Mouse (Mus musculus): Measurements from ENCODE around the gene Iqcj. TPM values are rescaled to one million over a fixed set of nuclear protein-coding genes. Genes with fewer than 3 reads are reported as not detected.
"Not testable (repeated sequence)": the region's sequence is repeated elsewhere in the genome, so short reads cannot be mapped to it uniquely, and the experiment has no call there.

Iqcj gene
- polyA plus RNA-seq, 1 experiment from 2014 or later = not detected

DNA sequence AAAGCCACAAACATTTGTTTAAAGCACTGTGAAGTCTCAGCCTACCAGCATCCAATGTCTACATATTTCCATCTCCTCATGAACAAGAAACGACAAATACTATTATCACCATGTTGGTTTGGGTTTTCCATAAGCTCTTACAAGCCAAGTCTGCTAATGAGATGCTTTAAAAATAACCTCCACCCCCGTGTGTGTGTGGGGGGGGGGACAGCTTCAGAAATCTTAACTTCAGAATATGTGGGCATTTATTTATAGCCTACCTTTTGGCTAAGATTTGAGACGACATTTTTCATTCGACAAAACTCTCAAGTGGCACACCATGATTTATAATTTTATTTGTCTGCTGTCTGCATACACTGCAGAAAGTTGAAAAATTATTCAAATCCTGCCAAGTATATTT lies 185.4 kb downstream of the Iqcj start:
- ATAC-seq (ENCODE audit: insufficient read depth, low FRiP score, low TSS enrichment) (no peak), DNase-seq (ENCODE audit: low spot score) (no peak)
- Histone ChIP-seq H3K9ac (ENCODE audit: low read length) (no peak overlapping the region), H3K4me2 (ENCODE audit: low read depth) (no peak overlapping the region), H3K4me3 (ENCODE audit: low read depth, low read length) (no peak overlapping the region), H3K36me3 (ENCODE audit: control insufficient read depth, insufficient read depth, low read length) (no peaks in the 10 kb centered on the region), H3K9me3 (ENCODE audit: control insufficient read depth, low read length) (no peaks in the 10 kb centered on the region), H3K27me3 (ENCODE audit: control insufficient read depth, insufficient read depth, low read length) (no peaks in the 10 kb centered on the region), H3K4me1 (ENCODE audit: control insufficient read depth, insufficient read depth, low read length) (no peaks in the 10 kb centered on the region), H3K27ac (ENCODE audit: low read depth, low read length) (no peak overlapping the region)
- WGBS = 72% methylated on average over 4 of the region's 4 CpGs

DNA sequence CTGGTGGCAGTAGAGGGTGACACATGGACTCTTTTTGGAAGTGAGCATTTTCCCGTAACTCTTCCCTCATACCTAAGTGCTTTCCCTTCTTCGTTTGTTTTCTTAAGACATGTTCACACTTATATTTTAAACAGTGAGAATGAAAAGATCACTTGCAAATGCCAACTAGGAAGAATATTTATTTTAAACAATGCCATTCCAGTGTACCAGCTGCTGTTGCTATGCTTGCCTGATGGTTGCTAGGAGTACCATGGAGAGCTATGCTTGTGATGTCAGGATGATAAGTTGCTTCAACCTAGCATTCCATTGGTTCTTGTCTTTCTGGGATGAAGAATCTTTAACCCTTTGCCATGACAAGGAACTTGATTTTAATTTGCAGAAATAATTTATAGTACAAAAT lies 193.0 kb downstream of the Iqcj start:
- no peaks in the 10 kb centered on the region for H3K4me1 ChIP-seq (ENCODE audit: control insufficient read depth, insufficient read depth, low read length)
- DNase-seq (ENCODE audit: low spot score) (no peak), ATAC-seq (ENCODE audit: insufficient read depth, low FRiP score, low TSS enrichment) (no peak)
- no peaks in the 10 kb centered on the region for H3K9me3 ChIP-seq (ENCODE audit: control insufficient read depth, low read length)
- H3K4me2 ChIP-seq (ENCODE audit: low read depth) = no peak overlapping the region
- H3K36me3 ChIP-seq (ENCODE audit: control insufficient read depth, insufficient read depth, low read length) = no peaks in the 10 kb centered on the region
- H3K27ac ChIP-seq (ENCODE audit: low read depth, low read length) = no peak overlapping the region
- H3K4me3 ChIP-seq (ENCODE audit: low read depth, low read length) = no peak overlapping the region
- 61% methylated on average over 2 of the region's 2 CpGs for WGBS
- H3K9ac ChIP-seq (ENCODE audit: low read length) = no peak overlapping the region
- no peaks in the 10 kb centered on the region for H3K27me3 ChIP-seq (ENCODE audit: control insufficient read depth, insufficient read depth, low read length)

DNA sequence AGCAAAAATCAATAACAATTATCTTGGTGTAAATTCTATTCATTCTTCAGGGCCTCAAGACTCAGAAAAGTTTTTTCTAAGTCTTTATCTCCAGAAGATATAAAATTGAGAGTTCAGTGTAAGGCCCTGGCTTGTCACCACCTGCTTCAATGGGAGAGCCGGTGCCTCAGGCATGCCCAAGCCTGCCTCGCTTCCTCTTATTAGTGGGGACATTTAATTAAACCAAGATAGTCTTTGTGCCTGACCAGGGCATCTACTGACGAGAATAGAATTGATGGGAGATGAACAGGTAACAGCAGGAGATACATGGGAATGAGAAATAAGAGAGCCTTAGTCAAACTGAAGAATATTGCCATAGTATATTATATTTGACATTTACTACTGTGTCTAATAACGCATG lies 200.1 kb downstream of the Iqcj start:
- DNase-seq (ENCODE audit: low spot score) (no peak), ATAC-seq (ENCODE audit: insufficient read depth, low FRiP score, low TSS enrichment) (no peak)
- H3K9ac ChIP-seq (ENCODE audit: low read length) = no peak overlapping the region
- H3K4me3 ChIP-seq (ENCODE audit: low read depth, low read length) = no peak overlapping the region
- H3K27ac ChIP-seq (ENCODE audit: low read depth, low read length) = no peak overlapping the region
- no peak overlapping the region for H3K4me2 ChIP-seq (ENCODE audit: low read depth)
- no peaks in the 10 kb centered on the region for H3K9me3 ChIP-seq (ENCODE audit: control insufficient read depth, low read length)
- no peaks in the 10 kb centered on the region for H3K4me1 ChIP-seq (ENCODE audit: control insufficient read depth, insufficient read depth, low read length)
- no peaks in the 10 kb centered on the region for H3K27me3 ChIP-seq (ENCODE audit: control insufficient read depth, insufficient read depth, low read length)
- no peaks in the 10 kb centered on the region for H3K36me3 ChIP-seq (ENCODE audit: control insufficient read depth, insufficient read depth, low read length)
- 77% methylated on average over 4 of the region's 4 CpGs for whole genome bisulfite sequencing

DNA sequence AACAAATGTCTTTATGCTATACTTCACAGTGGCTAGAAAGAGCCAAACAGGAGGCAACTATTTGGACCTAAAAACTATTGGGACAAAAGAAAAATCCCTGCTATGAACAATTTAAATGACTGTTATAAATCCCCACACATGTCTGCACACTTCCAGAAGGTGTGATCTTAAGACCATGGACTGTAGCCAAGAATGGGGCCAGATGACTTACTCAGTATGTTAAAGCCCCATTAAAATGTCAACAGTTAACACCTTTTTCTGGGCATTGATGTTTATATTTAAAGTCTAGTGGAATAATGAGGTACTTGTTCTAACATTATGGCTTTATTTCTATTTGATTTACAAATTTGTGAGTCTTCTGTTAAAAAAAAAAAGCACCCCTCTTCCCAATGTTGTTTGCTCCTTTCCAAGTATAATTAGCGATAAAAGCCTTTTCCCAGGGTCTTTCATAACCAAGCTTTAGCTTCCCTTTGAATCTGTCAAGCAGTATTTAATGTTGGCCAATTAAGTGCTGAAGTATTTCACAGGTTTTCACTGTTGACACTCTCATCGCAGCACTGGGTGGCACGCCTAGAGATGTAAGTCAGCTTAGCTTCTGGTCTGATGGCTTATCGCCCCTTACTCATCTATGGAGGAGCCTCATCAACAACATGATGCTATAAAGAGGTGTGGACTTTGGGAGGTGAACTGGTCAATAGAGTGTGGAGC lies 204.9 kb downstream of the Iqcj start:
- Histone ChIP-seq H3K9me3 (ENCODE audit: control insufficient read depth, low read length) (no peaks in the 10 kb centered on the region), H3K27me3 (ENCODE audit: control insufficient read depth, insufficient read depth, low read length) (no peaks in the 10 kb centered on the region), H3K27ac (ENCODE audit: low read depth, low read length) (no peak overlapping the region), H3K4me3 (ENCODE audit: low read depth, low read length) (no peak overlapping the region), H3K4me2 (ENCODE audit: low read depth) (no peak overlapping the region), H3K9ac (ENCODE audit: low read length) (no peak overlapping the region), H3K4me1 (ENCODE audit: control insufficient read depth, insufficient read depth, low read length) (no peaks in the 10 kb centered on the region), H3K36me3 (ENCODE audit: control insufficient read depth, insufficient read depth, low read length) (no peaks in the 10 kb centered on the region)
- ATAC-seq (ENCODE audit: insufficient read depth, low FRiP score, low TSS enrichment) = no peak
- WGBS = 70% methylated on average over 4 of the region's 4 CpGs
- DNase-seq (ENCODE audit: low spot score) = no peak

DNA sequence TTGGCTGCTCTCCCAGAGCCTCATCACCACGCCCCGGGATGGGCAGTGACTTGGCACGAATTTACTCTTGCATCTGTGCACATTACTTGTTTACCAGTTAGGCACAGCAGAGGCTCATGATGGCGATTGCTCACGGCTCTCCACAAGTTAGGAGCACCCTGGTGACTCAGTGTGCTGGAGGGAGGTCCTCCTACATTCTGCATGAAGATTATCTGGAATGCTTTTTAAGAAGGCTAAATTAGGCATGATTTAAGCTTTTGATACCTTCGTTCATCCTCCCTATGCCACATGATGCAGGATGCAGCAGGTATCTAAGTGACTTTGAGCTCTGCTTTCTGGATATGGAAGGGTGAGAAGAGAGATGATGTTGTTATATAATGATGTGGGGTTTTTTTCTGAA lies 207.5 kb downstream of the Iqcj start:
- H3K4me2 ChIP-seq (ENCODE audit: low read depth); H3K9ac ChIP-seq (ENCODE audit: low read length); H3K27ac ChIP-seq (ENCODE audit: low read depth, low read length); H3K4me1 ChIP-seq (ENCODE audit: control insufficient read depth, insufficient read depth, low read length); ATAC-seq (ENCODE audit: insufficient read depth, low FRiP score, low TSS enrichment); H3K27me3 ChIP-seq (ENCODE audit: control insufficient read depth, insufficient read depth, low read length); DNase-seq (ENCODE audit: low spot score); H3K9me3 ChIP-seq (ENCODE audit: control insufficient read depth, low read length); H3K36me3 ChIP-seq (ENCODE audit: control insufficient read depth, insufficient read depth, low read length); H3K4me3 ChIP-seq (ENCODE audit: low read depth, low read length): not testable (repeated sequence)
- WGBS = 86% methylated on average over 6 of the region's 6 CpGs

DNA sequence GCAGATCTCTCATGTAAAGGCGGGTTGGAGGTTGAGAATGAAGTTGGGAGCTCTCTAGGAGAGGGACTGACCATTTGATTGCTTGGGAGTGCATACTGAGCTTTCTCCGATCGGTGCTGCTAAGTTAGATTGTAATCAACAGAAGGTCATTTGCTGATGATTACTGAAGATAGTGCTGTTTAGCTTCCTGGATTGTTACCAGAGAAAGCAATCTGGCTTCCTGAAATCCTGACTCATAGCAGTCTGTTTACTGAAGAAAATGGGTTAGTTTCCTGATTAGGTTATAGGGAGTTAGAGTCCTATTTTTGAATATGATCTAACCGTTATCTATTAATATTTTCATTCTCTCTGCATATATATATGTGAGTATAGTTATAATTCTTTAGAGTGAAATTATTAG lies 209.3 kb downstream of the Iqcj start:
- no peak overlapping the region for H3K4me3 ChIP-seq (ENCODE audit: low read depth, low read length)
- H3K27ac ChIP-seq (ENCODE audit: low read depth, low read length) = no peak overlapping the region
- ATAC-seq (ENCODE audit: insufficient read depth, low FRiP score, low TSS enrichment) = no peak
- no peak for DNase-seq (ENCODE audit: low spot score)
- H3K4me2 ChIP-seq (ENCODE audit: low read depth) = no peak overlapping the region
- no peaks in the 10 kb centered on the region for H3K4me1 ChIP-seq (ENCODE audit: control insufficient read depth, insufficient read depth, low read length)
- H3K27me3 ChIP-seq (ENCODE audit: control insufficient read depth, insufficient read depth, low read length) = no peaks in the 10 kb centered on the region
- H3K9me3 ChIP-seq (ENCODE audit: control insufficient read depth, low read length) = no peaks in the 10 kb centered on the region
- 81% methylated on average over 4 of the region's 4 CpGs for WGBS
- H3K36me3 ChIP-seq (ENCODE audit: control insufficient read depth, insufficient read depth, low read length) = no peaks in the 10 kb centered on the region
- no peak overlapping the region for H3K9ac ChIP-seq (ENCODE audit: low read length)

DNA sequence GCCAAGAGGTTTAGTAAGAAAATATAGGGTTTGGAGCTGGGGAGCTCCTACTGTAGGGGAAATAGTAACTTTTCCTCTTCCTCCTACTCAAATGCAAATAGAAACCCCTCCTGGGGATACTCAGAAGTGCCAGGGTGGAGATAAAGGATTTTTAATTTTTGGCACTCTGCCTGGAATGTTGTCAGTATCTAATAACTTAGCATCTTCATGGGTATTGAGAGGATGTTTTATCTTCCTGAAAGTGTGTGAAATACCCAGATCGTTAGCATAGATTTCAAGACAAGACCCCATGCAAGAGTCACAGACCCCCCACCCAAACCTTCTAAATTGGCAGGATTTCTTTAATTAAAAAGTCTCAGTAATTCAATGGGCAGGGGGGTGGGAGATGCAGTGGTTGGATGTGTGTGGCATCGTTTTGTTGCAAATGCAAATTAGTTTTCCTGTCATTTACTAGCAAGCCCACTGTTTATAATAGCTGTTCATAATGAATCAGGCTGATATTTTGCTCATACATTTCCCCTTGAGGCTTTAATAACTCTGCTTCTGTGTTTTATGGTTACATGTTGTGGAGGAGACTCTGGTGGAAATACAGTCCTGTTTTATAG lies 213.2 kb downstream of the Iqcj start:
- DNase-seq (ENCODE audit: low spot score) (no peak), ATAC-seq (ENCODE audit: insufficient read depth, low FRiP score, low TSS enrichment) (no peak)
- no peaks in the 10 kb centered on the region for H3K9me3 ChIP-seq (ENCODE audit: control insufficient read depth, low read length)
- H3K36me3 ChIP-seq (ENCODE audit: control insufficient read depth, insufficient read depth, low read length) = no peaks in the 10 kb centered on the region
- H3K27ac ChIP-seq (ENCODE audit: low read depth, low read length) = no peak overlapping the region
- no peak overlapping the region for H3K4me3 ChIP-seq (ENCODE audit: low read depth, low read length)
- H3K4me1 ChIP-seq (ENCODE audit: control insufficient read depth, insufficient read depth, low read length) = no peaks in the 10 kb centered on the region
- no peak overlapping the region for H3K9ac ChIP-seq (ENCODE audit: low read length)
- 84% methylated on average over 2 of the region's 2 CpGs for WGBS
- H3K4me2 ChIP-seq (ENCODE audit: low read depth) = no peak overlapping the region
- H3K27me3 ChIP-seq (ENCODE audit: control insufficient read depth, insufficient read depth, low read length) = no peaks in the 10 kb centered on the region

Other genes with a start within 250 kb of the Iqcj start
- gene Iqschfp, start within 50 bp of the Iqcj start, polyA plus RNA-seq (2014; fragmentation: Nextera tagmentation; extraction: Ambion mirVana) = 0.37 and 0.62 TPM in 2 replicates
- 85.5 and 87.2 TPM in 2 replicates for gene Schip1, start 172.6 kb downstream of the Iqcj start, polyA plus RNA-seq (2014; fragmentation: Nextera tagmentation; extraction: Ambion mirVana)